Mouse (Mus musculus) stomach, embryonic 15.5 days (tissue): ENCODE data around the gene Epb41l2. TPM values are rescaled to one million over a fixed set of nuclear protein-coding genes. Genes with fewer than 3 reads are reported as not detected.
A peak's percentile ranks its signal among the peaks of the same experiment; 100 is the strongest.

Source experiments
- ATAC-seq: fragments of 200-750 bp; cut with Nextera tagmentation; 2 replicates; pipeline ENCODE4 v1.8.0; 2017; ENCODE audit warnings: low read depth, moderate number of reproducible peaks, moderate TSS enrichment; ENCODE audit not compliant: insufficient read depth, low FRiP score
- H3K27ac ChIP-seq: fragments of 300-500 bp; sonication (generic); 2 replicates; pipeline ENCODE4 v1.5.1; 2015; ENCODE audit warnings: mild to moderate bottlenecking, inconsistent platforms
- H3K27me3 ChIP-seq: fragments of 300-500 bp; sonication (generic); replicated peaks from 2 replicates; pipeline ENCODE4 v1.6.1; 2015; ENCODE audit warnings: inconsistent platforms
- H3K36me3 ChIP-seq: fragments of 300-500 bp; sonication (generic); 2 replicates; pipeline ENCODE4 v1.6.1; 2015; ENCODE audit warnings: inconsistent platforms
- H3K4me1 ChIP-seq: fragments of 300-500 bp; sonication (generic); 2 replicates; pipeline ENCODE4 v1.6.1; 2015; ENCODE audit warnings: inconsistent platforms
- H3K4me2 ChIP-seq: fragments of 300-500 bp; sonication (generic); 2 replicates; pipeline ENCODE4 v1.6.1; 2015; ENCODE audit warnings: mild to moderate bottlenecking, inconsistent platforms
- H3K4me3 ChIP-seq: fragments of 300-500 bp; sonication (generic); replicated peaks from 2 replicates; pipeline ENCODE4 v1.5.1; 2015; ENCODE audit warnings: inconsistent platforms
- H3K9ac ChIP-seq: fragments of 300-500 bp; sonication (generic); 2 replicates; pipeline ENCODE4 v1.6.1; 2015; ENCODE audit warnings: inconsistent platforms
- H3K9me3 ChIP-seq: fragments of 300-500 bp; sonication (generic); 2 replicates; pipeline ENCODE4 v1.6.1; 2016; ENCODE audit warnings: inconsistent platforms
- WGBS: fragments of 180-500 bp; shearing (Covaris S2); methylation state at CpG from one replicate; pipeline ENCODE4 v1.1.7; 2015; 5-methylcytosine and 5-hydroxymethylcytosine counted together
- polyA plus RNA-seq: library from polyadenylated mRNA; unstranded; fragments of >200 nt; fragmentation: Nextera tagmentation; extraction: Ambion mirVana; gene quantifications from 2 replicates; pipeline ENCODE4 v1.2.1, GENCODE M21; 2015

Epb41l2 gene
- polyA plus RNA-seq, 1 experiment from 2014 or later = 50.2 TPM

DNA sequence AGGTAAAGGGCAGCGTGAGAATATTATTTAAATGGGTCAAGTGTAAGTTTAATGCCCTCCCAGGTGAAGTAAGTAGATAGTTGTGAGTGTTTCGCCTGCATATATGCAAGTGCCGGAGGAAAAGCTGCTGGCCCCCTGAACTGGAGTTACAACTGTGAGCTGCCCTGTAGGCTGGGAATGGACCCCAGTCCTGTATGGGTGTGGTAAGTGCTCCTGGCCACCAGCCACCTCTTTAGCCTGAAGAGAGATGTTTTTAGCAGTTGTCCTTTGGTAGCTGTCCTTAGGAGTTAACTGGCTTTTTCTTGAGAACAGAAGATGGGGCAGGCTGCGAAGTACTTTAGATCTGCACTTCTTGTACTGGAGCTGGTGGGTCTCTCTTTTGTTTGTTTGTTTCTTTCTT is 69.7 kb downstream of the Epb41l2 start:
- Histone ChIP-seq H3K9ac (no peak overlapping the region), H3K27me3 (no peaks in the 10 kb centered on the region)

GRCm38 (mm10) chr10:25430862-25431261 is 71.3 kb downstream of the Epb41l2 start:
- H3K4me3 ChIP-seq = no peak overlapping the region
- H3K27ac ChIP-seq = peak overlapping the region; percentile 40; the same call in 1 of the 2 replicates
- no peaks in the 10 kb centered on the region for H3K27me3 ChIP-seq
- H3K9ac ChIP-seq = no peak overlapping the region
- ATAC-seq = peak; percentile 36; the same call in 1 of the 2 replicates
- H3K9me3 ChIP-seq = no peaks in the 10 kb centered on the region
- H3K4me1 ChIP-seq = peaks cover 42% of the 10 kb centered on the region
- H3K4me2 ChIP-seq = no peak overlapping the region
- H3K36me3 ChIP-seq = no peaks in the 10 kb centered on the region
- WGBS = 29% methylated on average over 6 of the region's 6 CpGs

More for the DNA sequence above, 69.7 kb downstream of the Epb41l2 start:
- H3K4me3 ChIP-seq = no peak overlapping the region
- H3K27ac ChIP-seq = no peak overlapping the region
- no peak overlapping the region for H3K4me2 ChIP-seq
- no peaks in the 10 kb centered on the region for H3K9me3 ChIP-seq
- no peak for ATAC-seq
- WGBS = 77% methylated on average over 4 of the region's 4 CpGs
- H3K4me1 ChIP-seq = peaks cover 37% of the 10 kb centered on the region
- no peaks in the 10 kb centered on the region for H3K36me3 ChIP-seq

GRCm38 (mm10) chr10:25432351-25432750 is 72.8 kb downstream of the Epb41l2 start:
- Histone ChIP-seq H3K9ac (no peak overlapping the region), H3K27me3 (no peaks in the 10 kb centered on the region), H3K9me3 (no peaks in the 10 kb centered on the region), H3K4me1 (peaks cover 30% of the 10 kb centered on the region), H3K4me2 (peak overlapping the region; percentile 11; the same call in 1 of the 2 replicates), H3K36me3 (no peaks in the 10 kb centered on the region), H3K4me3 (no peak overlapping the region), H3K27ac (peak overlapping the region; percentile 70)
- no peak for ATAC-seq
- WGBS = 34% methylated on average over 10 of the region's 10 CpGs

GRCm38 (mm10) chr10:25432938-25433337 is 73.3 kb downstream of the Epb41l2 start:
- no peaks in the 10 kb centered on the region for H3K27me3 ChIP-seq
- WGBS = 42% methylated on average over 5 of the region's 5 CpGs
- H3K4me1 ChIP-seq = peaks cover 29% of the 10 kb centered on the region
- no peaks in the 10 kb centered on the region for H3K9me3 ChIP-seq
- no peaks in the 10 kb centered on the region for H3K36me3 ChIP-seq
- H3K27ac ChIP-seq = peak overlapping the region; percentile 70; the same call in 1 of the 2 replicates
- H3K4me2 ChIP-seq = no peak overlapping the region
- no peak overlapping the region for H3K4me3 ChIP-seq
- no peak overlapping the region for H3K9ac ChIP-seq
- ATAC-seq = no peak

DNA sequence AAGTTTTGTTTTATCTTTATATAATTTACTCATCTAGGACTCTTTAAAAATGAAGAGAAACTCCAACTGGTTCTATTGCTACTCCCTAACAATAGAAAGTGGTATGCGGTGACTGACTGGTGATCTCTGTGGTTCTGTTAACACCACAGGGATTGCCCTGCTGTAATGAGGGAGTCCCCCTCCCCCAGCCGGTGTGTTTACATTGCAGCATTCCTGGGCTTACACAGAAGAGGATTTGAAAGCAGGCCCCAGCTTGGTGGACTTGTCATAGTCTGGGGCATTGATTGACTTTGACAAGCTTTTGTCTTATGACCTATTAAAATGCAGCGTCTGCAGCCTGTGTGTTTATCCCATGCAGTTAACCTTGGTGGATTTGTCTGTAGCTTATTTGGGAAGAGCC is 73.9 kb downstream of the Epb41l2 start:
- 23% methylated on average over 3 of the region's 3 CpGs for WGBS
- no peak overlapping the region for H3K4me2 ChIP-seq
- H3K9ac ChIP-seq = no peak overlapping the region
- no peaks in the 10 kb centered on the region for H3K27me3 ChIP-seq
- H3K36me3 ChIP-seq = no peaks in the 10 kb centered on the region
- H3K4me3 ChIP-seq = no peak overlapping the region
- H3K9me3 ChIP-seq = no peaks in the 10 kb centered on the region
- peaks cover 26% of the 10 kb centered on the region for H3K4me1 ChIP-seq
- no peak for ATAC-seq
- no peak overlapping the region for H3K27ac ChIP-seq

GRCm38 (mm10) chr10:25434358-25435044 is 74.9 kb downstream of the Epb41l2 start:
- ATAC-seq = peak; percentile 83
- H3K9ac ChIP-seq = no peak overlapping the region
- no peak overlapping the region for H3K4me3 ChIP-seq
- no peaks in the 10 kb centered on the region for H3K27me3 ChIP-seq
- peaks cover 24% of the 10 kb centered on the region for H3K4me1 ChIP-seq
- WGBS = 38% methylated on average over 13 of the region's 13 CpGs
- no peaks in the 10 kb centered on the region for H3K36me3 ChIP-seq
- no peaks in the 10 kb centered on the region for H3K9me3 ChIP-seq
- peak overlapping the region; percentile 49 for H3K27ac ChIP-seq
- H3K4me2 ChIP-seq = 0 out of 2 replicates have a peak overlapping the region, but pooled peaks have one; percentile 13

GRCm38 (mm10) chr10:25436703-25437401 is 77.3 kb downstream of the Epb41l2 start:
- Histone ChIP-seq H3K9me3 (no peaks in the 10 kb centered on the region), H3K27me3 (no peaks in the 10 kb centered on the region), H3K9ac (no peak overlapping the region), H3K4me2 (no peak overlapping the region), H3K4me3 (no peak overlapping the region), H3K36me3 (no peaks in the 10 kb centered on the region), H3K4me1 (peaks cover 16% of the 10 kb centered on the region; the same call in 1 of the 2 replicates), H3K27ac (no peak overlapping the region)
- WGBS = 80% methylated on average over 6 of the region's 6 CpGs
- ATAC-seq = no peak

DNA sequence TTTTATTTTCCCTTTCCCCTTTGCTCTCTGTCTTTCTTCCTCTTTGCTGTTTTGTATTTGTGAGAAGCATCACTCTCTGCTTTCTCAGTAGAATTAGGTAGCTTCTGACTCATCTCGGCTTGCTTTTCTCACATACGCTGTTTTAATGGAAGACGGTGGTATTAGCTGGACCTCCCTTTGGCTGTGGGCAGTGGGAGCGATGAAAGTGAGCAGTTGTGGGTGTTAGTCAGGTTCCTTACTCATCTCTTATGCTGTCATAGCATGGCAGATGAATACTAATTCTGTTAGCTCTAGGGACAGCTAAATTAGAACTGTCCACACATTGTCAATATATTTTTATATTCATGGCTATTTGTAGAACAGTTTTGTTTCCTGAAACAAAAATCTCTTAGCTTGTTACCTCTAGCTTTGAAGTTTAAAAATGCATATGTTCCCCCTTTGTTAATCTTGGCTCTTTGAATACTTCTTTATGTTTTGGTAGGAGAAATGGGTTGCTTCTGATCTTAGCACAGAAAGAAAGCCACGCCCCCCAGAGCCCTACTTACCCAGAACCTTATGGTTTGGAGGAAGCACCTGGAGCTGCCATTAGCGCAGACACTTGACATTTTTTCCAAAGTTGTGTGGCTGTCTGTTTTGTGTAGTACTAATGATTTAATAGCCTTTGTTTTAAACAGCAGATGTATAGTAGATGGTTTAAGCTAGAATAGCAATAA is 78.1 kb downstream of the Epb41l2 start:
- no peaks in the 10 kb centered on the region for H3K27me3 ChIP-seq
- H3K4me3 ChIP-seq = no peak overlapping the region
- no peaks in the 10 kb centered on the region for H3K9me3 ChIP-seq
- no peak for ATAC-seq
- H3K36me3 ChIP-seq = no peaks in the 10 kb centered on the region
- no peak overlapping the region for H3K9ac ChIP-seq
- peaks cover 9% of the 10 kb centered on the region; the same call in 1 of the 2 replicates for H3K4me1 ChIP-seq
- 85% methylated on average over 6 of the region's 6 CpGs for WGBS
- no peak overlapping the region for H3K4me2 ChIP-seq
- no peak overlapping the region for H3K27ac ChIP-seq

DNA sequence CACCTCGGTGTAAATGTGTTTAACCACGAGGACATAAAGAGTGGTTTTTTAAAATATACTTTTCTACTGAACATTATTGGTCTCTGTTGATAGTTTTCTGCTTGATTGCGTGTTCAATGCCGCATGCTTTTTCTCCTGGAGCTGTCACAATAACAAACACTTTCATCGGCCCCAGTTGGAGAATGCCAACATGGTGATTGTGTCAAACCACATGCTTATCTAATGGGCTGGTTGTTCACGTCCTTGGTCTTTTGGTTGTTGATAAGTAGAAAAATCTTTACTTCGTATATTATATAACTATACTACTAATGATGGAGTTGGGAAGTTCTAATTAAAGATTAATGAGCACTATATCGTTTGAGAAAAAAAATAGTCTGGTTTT is 78.7 kb downstream of the Epb41l2 start:
- no peaks in the 10 kb centered on the region for H3K27me3 ChIP-seq
- no peak overlapping the region for H3K27ac ChIP-seq
- H3K9ac ChIP-seq = no peak overlapping the region
- no peaks in the 10 kb centered on the region for H3K36me3 ChIP-seq
- H3K4me3 ChIP-seq = no peak overlapping the region
- peaks cover 6% of the 10 kb centered on the region; the same call in 1 of the 2 replicates for H3K4me1 ChIP-seq
- H3K4me2 ChIP-seq = no peak overlapping the region
- ATAC-seq = no peak
- WGBS = 72% methylated on average over 8 of the region's 8 CpGs
- H3K9me3 ChIP-seq = no peaks in the 10 kb centered on the region

- Histone ChIP-seq H3K9ac (no peak overlapping the region), H3K4me3 (no peak overlapping the region), H3K4me2 (no peak overlapping the region), H3K27ac (no peak overlapping the region), H3K4me1 (peaks cover 6% of the 10 kb centered on the region; the same call in 1 of the 2 replicates), H3K36me3 (no peaks in the 10 kb centered on the region), H3K9me3 (no peaks in the 10 kb centered on the region), H3K27me3 (no peaks in the 10 kb centered on the region)
- no peak for ATAC-seq
- 44% methylated on average over 4 of the region's 4 CpGs for WGBS
These were observed 79.6 kb downstream of the Epb41l2 start for GRCm38 (mm10) chr10:25439163-25439562.

GRCm38 (mm10) chr10:25439856-25440255 is 80.3 kb downstream of the Epb41l2 start:
- Histone ChIP-seq H3K4me2 (no peak overlapping the region), H3K36me3 (no peaks in the 10 kb centered on the region), H3K4me1 (no peaks in the 10 kb centered on the region), H3K27ac (no peak overlapping the region), H3K4me3 (no peak overlapping the region), H3K9me3 (no peaks in the 10 kb centered on the region), H3K27me3 (no peaks in the 10 kb centered on the region), H3K9ac (no peak overlapping the region)
- ATAC-seq = no peak
- 89% methylated on average over 3 of the region's 3 CpGs for WGBS

GRCm38 (mm10) chr10:25441405-25441804 is 81.8 kb downstream of the Epb41l2 start:
- H3K36me3 ChIP-seq = no peaks in the 10 kb centered on the region
- WGBS = 79% methylated on average over 7 of the region's 7 CpGs
- ATAC-seq = no peak

More at GRCm38 (mm10) chr10:25441405-25441804, 81.8 kb downstream of the Epb41l2 start:
- Histone ChIP-seq H3K9ac (no peak overlapping the region), H3K4me1 (no peaks in the 10 kb centered on the region), H3K27ac (no peak overlapping the region), H3K4me3 (no peak overlapping the region), H3K27me3 (no peaks in the 10 kb centered on the region), H3K9me3 (no peaks in the 10 kb centered on the region), H3K4me2 (no peak overlapping the region)
